Mouse (Mus musculus): ENCODE measurements around the gene Sf3b2.

GRCm38 (mm10) chr19:5272326-5272795 lies 22.9 kb downstream of the Sf3b2 start:
- TF ChIP-seq POLR2A (IDR thresholded peaks at IDR 0.05; ENCODE audit: low read depth, low read length) = 0 out of 2 replicates have a peak, but pooled peaks have one; percentile 17
- TF ChIP-seq CTCF (IDR thresholded peaks at IDR 0.05; ENCODE audit: borderline replicate concordance, insufficient read depth, low read length) = no peak
